Comparison of ENCODE assay signal across 8 mouse cellular contexts in genomic region chr2:168590168-168590551, GRCm38 (mm10). TPM values are rescaled to one million over a fixed set of nuclear protein-coding genes. Genes with fewer than 3 reads are reported as not detected.
DNase-seq lines count a peak whose midpoint lies in the region; ATAC-seq lines count a peak whose summit lies in the region.

No protein-coding gene starts in this region.

- H3K4me3 ChIP-seq in forebrain, embryonic 16.5 days (replicated peaks; ENCODE audit: low read length), result peak overlapping the region; percentile 33
- H3K4me3 ChIP-seq in liver, embryonic 15.5 days (replicated peaks), result peak overlapping the region; percentile 47
- H3K4me3 ChIP-seq in neural tube, embryonic 12.5 days, result peak overlapping the region; percentile 27

- no peaks in the 10 kb centered on the region for H3K36me3 ChIP-seq in forebrain, embryonic 16.5 days (ENCODE audit: control insufficient read depth, insufficient read depth)
- H3K36me3 ChIP-seq in liver, embryonic 15.5 days (replicated peaks), result no peaks in the 10 kb centered on the region
- no peaks in the 10 kb centered on the region for H3K36me3 ChIP-seq in neural tube, embryonic 12.5 days

- DNase-seq in urinary bladder, adult 18-20 months (ENCODE audit: low spot score in 2 of 2), result peak; percentile 38 to 43
- DNase-seq in urinary bladder, postnatal 4 days (ENCODE audit: low spot score in 2 of 2), result no peak
- peak; percentile 53 for DNase-seq in urinary bladder, postnatal 25 days (ENCODE audit: low spot score)
- no peak for DNase-seq in left cerebral cortex, postnatal 36 days (ENCODE audit: low spot score in 2 of 2)

- H3K27me3 ChIP-seq in forebrain, embryonic 16.5 days (replicated peaks; ENCODE audit: control insufficient read depth, insufficient read depth, low read length), result peaks cover 2% of the 10 kb centered on the region; the same call in 1 of the 2 replicates
- H3K27me3 ChIP-seq in liver, embryonic 15.5 days, result peaks cover 45% of the 10 kb centered on the region
- peaks cover 34% of the 10 kb centered on the region for H3K27me3 ChIP-seq in neural tube, embryonic 12.5 days (replicated peaks)

- peak overlapping the region; percentile 5; the same call in 1 of the 2 replicates for H3K9ac ChIP-seq in forebrain, embryonic 16.5 days (replicated peaks; ENCODE audit: low read depth, low read length)
- H3K9ac ChIP-seq in liver, embryonic 15.5 days, result no peak overlapping the region
- H3K9ac ChIP-seq in neural tube, embryonic 12.5 days, result peak overlapping the region; percentile 44; the same call in 1 of the 2 replicates

- peaks cover 26% of the 10 kb centered on the region for H3K4me1 ChIP-seq in forebrain, embryonic 16.5 days (replicated peaks; ENCODE audit: control insufficient read depth, insufficient read depth, low read length)
- H3K4me1 ChIP-seq in liver, embryonic 15.5 days (replicated peaks), result peaks cover 21% of the 10 kb centered on the region
- H3K4me1 ChIP-seq in neural tube, embryonic 12.5 days, result peaks cover 12% of the 10 kb centered on the region

- WGBS in forebrain, embryonic 16.5 days, result 0% methylated on average over 29 of the region's 38 CpGs
- 2% methylated on average over 37 of the region's 38 CpGs for WGBS in liver, embryonic 15.5 days (ENCODE audit: insufficient replicate concordance)
- WGBS in neural tube, embryonic 12.5 days, result under 1% methylated on average over 38 of the region's 38 CpGs

- peak overlapping the region; percentile 59 for H3K4me2 ChIP-seq in forebrain, embryonic 16.5 days (ENCODE audit: low read length)
- peak overlapping the region; percentile 69 for H3K4me2 ChIP-seq in liver, embryonic 15.5 days
- peak overlapping the region; percentile 66 for H3K4me2 ChIP-seq in neural tube, embryonic 12.5 days (replicated peaks)

- H3K27ac ChIP-seq in forebrain, embryonic 16.5 days (ENCODE audit: low read length), result no peak overlapping the region
- H3K27ac ChIP-seq in liver, embryonic 15.5 days (replicated peaks), result no peak overlapping the region
- H3K27ac ChIP-seq in neural tube, embryonic 12.5 days, result no peak overlapping the region

- 0 out of 2 replicates have a peak, but pooled peaks have one; percentile 22 for ATAC-seq in forebrain, embryonic 16.5 days
- ATAC-seq in inflammation-experienced regulatory T-cells, adult 6 months, result peak; percentile 49
- peak; percentile 54; the same call in 1 of the 2 replicates for ATAC-seq in liver, embryonic 15.5 days (ENCODE audit: insufficient read depth)
- peak; percentile 37; the same call in 1 of the 2 replicates for ATAC-seq in neural tube, embryonic 12.5 days (ENCODE audit: low FRiP score, low read depth)

- intact Hi-C loops in left cerebral cortex, postnatal 36 days (cut with DNase I), result no loop called here

- H3K9me3 ChIP-seq in forebrain, embryonic 16.5 days (ENCODE audit: control insufficient read depth, low read length), result no peaks in the 10 kb centered on the region
- no peaks in the 10 kb centered on the region for H3K9me3 ChIP-seq in liver, embryonic 15.5 days (replicated peaks)
- no peaks in the 10 kb centered on the region for H3K9me3 ChIP-seq in neural tube, embryonic 12.5 days

RNA-seq across cellular contexts. Expression of gene Nfatc2, which starts 11.3 kb away (rescaled TPM):
- polyA plus RNA-seq in forebrain, embryonic 16.5 days (2015; fragmentation: Nextera tagmentation; extraction: Ambion mirVana), result 1.8 and 2.0 TPM in 2 replicates
- polyA plus RNA-seq in inflammation-experienced regulatory T-cells, adult 6 months (2017; shearing (Covaris generic)), result 10 to 100 TPM; 21.7 to 24.8 (median 23.1) TPM
- polyA plus RNA-seq in liver, embryonic 15.5 days (2015; fragmentation: Nextera tagmentation; extraction: Ambion mirVana), result 0.23 and 0.36 TPM in 2 replicates
- polyA plus RNA-seq in neural tube, embryonic 12.5 days (2016; fragmentation: Nextera tagmentation; extraction: Ambion mirVana), result 1.5 and 1.7 TPM in 2 replicates
- 10 to 100 TPM in 1 of 2 experiments, 1 to 10 TPM in 1; 9.5 to 12.5 TPM for total RNA-seq in left cerebral cortex, postnatal 36 days (2021)

Comparison
In these comparisons a context has a peak if more than half of its experiments do, and no peak if none do; other contexts are left out.
1. DNase-seq: peak in urinary bladder, adult 18-20 months (2 of 2) and urinary bladder, postnatal 25 days (single experiment); none in urinary bladder, postnatal 4 days (0 of 2) and left cerebral cortex, postnatal 36 days (0 of 2).
2. Peak in every context shown above with its lines, with median percentiles within 50 percentile points of each other: ATAC-seq, H3K4me2 ChIP-seq and H3K4me3 ChIP-seq.